Mouse (Mus musculus) embryonic facial prominence, embryonic 15.5 days (tissue): Measurements from ENCODE around the gene Gm49337. TPM values are rescaled to one million over a fixed set of nuclear protein-coding genes. Genes with fewer than 3 reads are reported as not detected.
A peak's percentile ranks its signal among the peaks of the same experiment; 100 is the strongest.

Experiments
- ATAC-seq: fragments of 200-750 bp; cut with Nextera tagmentation; 2 replicates; pipeline ENCODE4 v1.8.0; 2017; ENCODE audit warnings: low read depth, moderate TSS enrichment; ENCODE audit not compliant: insufficient number of reproducible peaks, low FRiP score, low TSS enrichment
- H3K27ac ChIP-seq: fragments of 300-500 bp; sonication (generic); replicated peaks from 2 replicates; pipeline ENCODE4 v1.5.1; 2015; ENCODE audit warnings: mild to moderate bottlenecking, inconsistent platforms
- H3K27me3 ChIP-seq: fragments of 300-500 bp; sonication (generic); 2 replicates; pipeline ENCODE4 v1.6.1; 2015; ENCODE audit warnings: inconsistent platforms
- H3K36me3 ChIP-seq: fragments of 300-500 bp; sonication (generic); 2 replicates; pipeline ENCODE4 v1.6.1; 2015; ENCODE audit warnings: mild to moderate bottlenecking, inconsistent platforms
- H3K4me1 ChIP-seq: fragments of 300-500 bp; sonication (generic); 2 replicates; pipeline ENCODE4 v1.6.1; 2015; ENCODE audit warnings: inconsistent platforms
- H3K4me2 ChIP-seq: fragments of 300-500 bp; sonication (generic); replicated peaks from 2 replicates; pipeline ENCODE4 v1.6.1; 2015; ENCODE audit warnings: mild to moderate bottlenecking, inconsistent platforms
- H3K4me3 ChIP-seq: fragments of 300-500 bp; sonication (generic); replicated peaks from 2 replicates; pipeline ENCODE4 v1.5.1; 2015; ENCODE audit warnings: mild to moderate bottlenecking, inconsistent platforms
- H3K9ac ChIP-seq: fragments of 300-500 bp; sonication (generic); 2 replicates; pipeline ENCODE4 v1.6.1; 2015; ENCODE audit warnings: inconsistent platforms
- H3K9me3 ChIP-seq: fragments of 300-500 bp; sonication (generic); replicated peaks from 2 replicates; pipeline ENCODE4 v1.6.1; 2016; ENCODE audit warnings: inconsistent platforms
- WGBS: fragments of 180-500 bp; shearing (Covaris S2); methylation state at CpG from one replicate; pipeline ENCODE4 v1.1.7; 2015; 5-methylcytosine and 5-hydroxymethylcytosine counted together
- polyA plus RNA-seq: library from polyadenylated mRNA; unstranded; fragments of >200 nt; fragmentation: Nextera tagmentation; extraction: Ambion mirVana; gene quantifications from 2 replicates; pipeline ENCODE4 v1.2.1, GENCODE M21; 2015

Gm49337 gene
- polyA plus RNA-seq, 1 experiment from 2014 or later = not detected

DNA sequence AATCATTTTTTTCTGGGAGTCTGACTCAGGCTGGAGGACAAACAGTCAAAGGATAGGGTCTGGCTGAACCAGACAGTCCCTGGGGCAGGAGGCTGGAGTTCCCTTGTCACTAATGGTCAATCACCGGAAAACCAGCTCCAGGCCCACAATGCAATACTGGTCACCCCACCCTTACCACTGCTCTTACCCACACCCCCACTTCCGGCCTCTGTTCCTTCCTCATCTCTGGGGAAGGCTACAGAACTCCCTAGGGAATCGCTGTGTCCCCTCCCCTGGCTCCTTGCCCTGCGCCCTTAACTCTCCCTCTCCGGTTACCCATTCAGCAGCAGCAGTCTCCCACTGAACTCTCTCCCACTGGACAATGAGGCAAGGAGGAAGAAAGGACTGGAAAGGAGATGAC, 4.0 kb downstream of the Gm49337 start:
- H3K27me3 ChIP-seq = no peaks in the 10 kb centered on the region
- no peaks in the 10 kb centered on the region for H3K9me3 ChIP-seq
- no peak overlapping the region for H3K9ac ChIP-seq
- peak overlapping the region; percentile 79 for H3K27ac ChIP-seq
- H3K4me3 ChIP-seq = peak overlapping the region; percentile 11; the same call in 1 of the 2 replicates
- no peak for ATAC-seq
- H3K4me1 ChIP-seq = peaks cover 34% of the 10 kb centered on the region
- no peaks in the 10 kb centered on the region for H3K36me3 ChIP-seq
- WGBS = 31% methylated on average over 5 of the region's 5 CpGs
- peak overlapping the region; percentile 46 for H3K4me2 ChIP-seq

- no peaks in the 10 kb centered on the region for H3K9me3 ChIP-seq
- ATAC-seq = no peak
- no peaks in the 10 kb centered on the region for H3K27me3 ChIP-seq
- H3K4me1 ChIP-seq = peaks cover 19% of the 10 kb centered on the region
- no peaks in the 10 kb centered on the region for H3K36me3 ChIP-seq
- no peak overlapping the region for H3K4me2 ChIP-seq
- 41% methylated on average over 3 of the region's 3 CpGs for WGBS
- no peak overlapping the region for H3K27ac ChIP-seq
- no peak overlapping the region for H3K4me3 ChIP-seq
- H3K9ac ChIP-seq = no peak overlapping the region
These were observed 8.9 kb downstream of the Gm49337 start for GRCm38 (mm10) chr4:116182079-116182478.

DNA sequence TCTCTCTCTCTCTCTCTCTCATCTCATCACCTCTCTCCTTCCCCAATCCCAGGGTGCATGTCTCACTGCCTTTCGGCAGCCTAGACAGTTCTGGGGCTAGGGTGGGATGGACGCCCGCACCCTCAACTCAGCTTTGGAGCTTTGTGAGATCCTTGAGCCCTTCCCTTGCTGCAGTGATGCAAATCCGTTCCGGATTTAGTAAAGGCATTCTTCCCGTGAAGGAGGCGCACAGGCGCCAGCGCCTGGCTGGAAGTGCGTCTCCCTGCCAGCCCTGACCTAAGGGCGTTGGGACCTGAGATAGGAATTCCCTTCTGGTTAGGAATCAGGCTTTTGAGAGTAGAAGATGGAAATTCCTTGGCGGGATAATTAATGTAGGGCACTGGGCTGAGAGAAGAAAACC, 9.6 kb downstream of the Gm49337 start:
- H3K9ac ChIP-seq = no peak overlapping the region
- no peak for ATAC-seq
- no peaks in the 10 kb centered on the region for H3K9me3 ChIP-seq
- no peaks in the 10 kb centered on the region for H3K36me3 ChIP-seq
- H3K27ac ChIP-seq = 0 out of 2 replicates have a peak overlapping the region, but pooled peaks have one; percentile 12
- no peaks in the 10 kb centered on the region for H3K27me3 ChIP-seq
- H3K4me3 ChIP-seq = peak overlapping the region; percentile 21; the same call in 1 of the 2 replicates
- WGBS = 3% methylated on average over 12 of the region's 12 CpGs
- 0 out of 2 replicates have a peak, but pooled peaks cover 14% of the 10 kb centered on the region for H3K4me1 ChIP-seq
- H3K4me2 ChIP-seq = peak overlapping the region; percentile 41

DNA sequence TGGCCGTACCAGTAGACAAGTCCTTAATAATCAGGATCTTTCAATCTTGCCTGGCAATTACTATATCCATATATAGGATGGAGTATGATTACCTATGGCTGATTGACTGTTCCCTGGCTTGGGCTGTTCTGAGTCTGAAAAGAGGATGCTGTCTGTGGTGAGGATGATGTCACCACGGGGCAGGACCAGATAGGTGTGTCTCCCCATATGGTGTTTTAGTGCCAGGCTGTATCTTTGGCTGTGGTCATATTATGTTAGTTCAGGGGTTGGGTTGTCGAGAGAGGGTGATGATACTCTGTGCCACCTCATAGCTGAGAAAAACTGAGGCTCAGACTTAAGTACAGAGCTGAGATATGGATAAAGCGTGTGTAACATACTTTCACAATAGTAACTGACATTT, 11.9 kb downstream of the Gm49337 start:
- H3K9ac ChIP-seq = no peak overlapping the region
- no peaks in the 10 kb centered on the region for H3K27me3 ChIP-seq
- 86% methylated on average over 4 of the region's 4 CpGs for WGBS
- H3K4me2 ChIP-seq = no peak overlapping the region
- no peak for ATAC-seq
- 0 out of 2 replicates have a peak, but pooled peaks cover 14% of the 10 kb centered on the region for H3K4me1 ChIP-seq
- no peak overlapping the region for H3K4me3 ChIP-seq
- H3K9me3 ChIP-seq = no peaks in the 10 kb centered on the region
- H3K36me3 ChIP-seq = no peaks in the 10 kb centered on the region
- H3K27ac ChIP-seq = no peak overlapping the region

GRCm38 (mm10) chr4:116192286-116192835, 19.2 kb downstream of the Gm49337 start:
- ATAC-seq = no peak
- no peaks in the 10 kb centered on the region for H3K4me1 ChIP-seq
- H3K27ac ChIP-seq = no peak overlapping the region
- H3K4me3 ChIP-seq = no peak overlapping the region
- H3K4me2 ChIP-seq = no peak overlapping the region
- H3K9ac ChIP-seq = no peak overlapping the region
- no peaks in the 10 kb centered on the region for H3K36me3 ChIP-seq
- no peaks in the 10 kb centered on the region for H3K27me3 ChIP-seq
- H3K9me3 ChIP-seq = no peaks in the 10 kb centered on the region
- 32% methylated on average over 4 of the region's 4 CpGs for WGBS

DNA sequence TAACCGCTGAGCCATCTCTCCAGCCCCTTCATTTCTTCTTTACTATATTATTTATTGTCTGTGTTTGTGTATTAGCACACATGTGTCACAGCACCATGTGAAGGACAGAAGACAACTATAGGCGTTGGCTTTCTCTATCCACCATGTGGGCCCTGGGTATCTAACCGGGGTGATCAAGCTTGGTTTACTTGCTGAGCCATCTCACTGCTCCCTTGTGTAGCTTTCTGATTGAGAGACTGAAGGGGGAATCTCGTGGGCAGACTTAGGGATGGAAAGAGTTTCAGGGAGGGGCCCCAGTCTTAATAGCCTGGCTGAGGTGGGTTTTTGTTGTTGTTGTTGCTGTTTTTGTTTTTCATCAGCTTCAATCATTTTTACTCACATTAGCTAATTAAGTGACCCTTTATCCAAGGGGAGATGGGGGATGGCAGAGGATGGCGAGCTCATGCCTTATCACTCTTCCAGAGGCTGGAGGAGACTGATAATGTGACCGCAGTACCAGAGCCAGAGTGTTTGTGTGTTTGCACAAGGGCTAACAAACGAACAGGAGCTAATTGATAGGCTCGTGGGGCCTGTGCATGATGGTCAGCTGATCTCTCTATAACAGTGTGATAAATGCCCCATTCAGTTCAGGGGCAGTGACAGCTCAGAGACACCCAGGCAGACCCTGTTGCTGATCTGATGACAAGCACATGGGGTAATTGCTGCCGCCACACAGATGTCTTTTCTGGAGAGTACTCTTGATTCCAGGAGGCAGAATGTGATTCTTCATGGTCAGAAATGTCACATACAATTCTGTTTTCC, 20.6 kb downstream of the Gm49337 start:
- Histone ChIP-seq H3K27ac (no peak overlapping the region), H3K4me2 (no peak overlapping the region), H3K4me1 (no peaks in the 10 kb centered on the region), H3K36me3 (no peaks in the 10 kb centered on the region), H3K9me3 (no peaks in the 10 kb centered on the region), H3K4me3 (no peak overlapping the region), H3K27me3 (no peaks in the 10 kb centered on the region), H3K9ac (no peak overlapping the region)
- no peak for ATAC-seq
- WGBS = 63% methylated on average over 9 of the region's 9 CpGs

DNA sequence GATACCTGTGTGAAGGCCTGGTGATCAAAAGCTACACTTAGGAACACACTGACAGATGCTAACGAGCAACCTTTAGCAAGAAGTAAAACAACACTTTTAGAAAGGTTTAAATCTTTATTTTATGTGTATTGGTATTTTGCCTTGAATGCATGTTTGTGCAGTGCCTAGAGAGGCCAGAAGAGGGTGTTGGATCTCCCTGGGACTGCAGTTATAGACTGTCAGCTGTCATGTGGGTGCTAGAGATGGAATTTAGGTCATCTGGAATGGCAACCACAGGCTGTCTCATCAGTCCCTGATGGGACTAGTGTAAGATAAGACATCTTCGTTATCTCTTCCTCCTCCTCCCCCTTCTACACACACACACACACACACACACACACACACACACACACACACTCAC, 25.2 kb downstream of the Gm49337 start:
- Histone ChIP-seq H3K27me3 (no peaks in the 10 kb centered on the region), H3K9ac (no peak overlapping the region), H3K27ac (no peak overlapping the region), H3K4me2 (no peak overlapping the region), H3K4me3 (no peak overlapping the region), H3K4me1 (no peaks in the 10 kb centered on the region), H3K9me3 (no peaks in the 10 kb centered on the region), H3K36me3 (no peaks in the 10 kb centered on the region)
- WGBS = 77% methylated on average over 2 of the region's 2 CpGs
- ATAC-seq = no peak

DNA sequence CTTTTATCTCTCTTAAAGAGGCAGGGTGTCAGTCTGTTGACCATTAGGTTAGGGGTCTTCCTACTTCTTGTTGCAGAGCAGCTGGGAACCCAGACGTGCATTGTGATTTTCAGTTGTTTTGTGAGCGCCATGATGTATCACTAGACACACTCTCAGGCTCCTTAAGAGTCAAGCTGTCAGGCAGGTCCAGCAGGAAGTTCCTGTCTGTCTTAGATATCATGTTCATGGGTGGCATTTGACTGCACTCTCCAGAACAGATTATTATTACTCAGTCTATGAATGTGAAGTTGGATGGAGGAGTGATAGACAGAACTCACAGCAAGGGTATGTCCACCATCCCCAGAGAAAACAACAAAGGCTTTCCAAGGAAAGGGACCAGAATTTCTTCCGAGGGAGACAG, 31.2 kb downstream of the Gm49337 start:
- H3K4me2 ChIP-seq = no peak overlapping the region
- no peaks in the 10 kb centered on the region for H3K36me3 ChIP-seq
- 58% methylated on average over 3 of the region's 3 CpGs for whole genome bisulfite sequencing
- H3K4me1 ChIP-seq = no peaks in the 10 kb centered on the region
- H3K27me3 ChIP-seq = no peaks in the 10 kb centered on the region
- H3K27ac ChIP-seq = no peak overlapping the region
- H3K4me3 ChIP-seq = no peak overlapping the region
- no peak for ATAC-seq
- no peak overlapping the region for H3K9ac ChIP-seq
- no peaks in the 10 kb centered on the region for H3K9me3 ChIP-seq

- WGBS = 71% methylated on average over 4 of the region's 4 CpGs
- no peaks in the 10 kb centered on the region for H3K9me3 ChIP-seq
- no peak overlapping the region for H3K27ac ChIP-seq
- H3K9ac ChIP-seq = no peak overlapping the region
- H3K4me2 ChIP-seq = no peak overlapping the region
- H3K36me3 ChIP-seq = no peaks in the 10 kb centered on the region
- no peaks in the 10 kb centered on the region for H3K4me1 ChIP-seq
- H3K4me3 ChIP-seq = no peak overlapping the region
- no peak for ATAC-seq
- no peaks in the 10 kb centered on the region for H3K27me3 ChIP-seq
These were observed 33.3 kb downstream of the Gm49337 start for GRCm38 (mm10) chr4:116206531-116206930.

- no peak overlapping the region for H3K9ac ChIP-seq
- H3K27me3 ChIP-seq = no peaks in the 10 kb centered on the region
- ATAC-seq = no peak
- H3K27ac ChIP-seq = no peak overlapping the region
- no peak overlapping the region for H3K4me3 ChIP-seq
- no peaks in the 10 kb centered on the region for H3K4me1 ChIP-seq
- WGBS = 76% methylated on average over 1 of the region's 1 CpGs
- no peaks in the 10 kb centered on the region for H3K9me3 ChIP-seq
- no peak overlapping the region for H3K4me2 ChIP-seq
- H3K36me3 ChIP-seq = no peaks in the 10 kb centered on the region
These were observed 35.7 kb downstream of the Gm49337 start for GRCm38 (mm10) chr4:116208891-116209290.

- H3K4me1 ChIP-seq = peaks cover 7% of the 10 kb centered on the region
- no peak overlapping the region for H3K4me3 ChIP-seq
- 86% methylated on average over 2 of the region's 2 CpGs for WGBS
- ATAC-seq = no peak
- no peak overlapping the region for H3K4me2 ChIP-seq
- H3K9ac ChIP-seq = no peak overlapping the region
- no peak overlapping the region for H3K27ac ChIP-seq
- no peaks in the 10 kb centered on the region for H3K36me3 ChIP-seq
- no peaks in the 10 kb centered on the region for H3K27me3 ChIP-seq
- no peaks in the 10 kb centered on the region for H3K9me3 ChIP-seq
These were observed 42.9 kb downstream of the Gm49337 start for GRCm38 (mm10) chr4:116215895-116216605.
